Mouse (Mus musculus): ENCODE measurements around the gene Pik3r4.
"Not testable (repeated sequence)": the region's sequence is repeated elsewhere in the genome, so short reads cannot be mapped to it uniquely, and the experiment has no call there.

The Pik3r4 gene

DNA sequence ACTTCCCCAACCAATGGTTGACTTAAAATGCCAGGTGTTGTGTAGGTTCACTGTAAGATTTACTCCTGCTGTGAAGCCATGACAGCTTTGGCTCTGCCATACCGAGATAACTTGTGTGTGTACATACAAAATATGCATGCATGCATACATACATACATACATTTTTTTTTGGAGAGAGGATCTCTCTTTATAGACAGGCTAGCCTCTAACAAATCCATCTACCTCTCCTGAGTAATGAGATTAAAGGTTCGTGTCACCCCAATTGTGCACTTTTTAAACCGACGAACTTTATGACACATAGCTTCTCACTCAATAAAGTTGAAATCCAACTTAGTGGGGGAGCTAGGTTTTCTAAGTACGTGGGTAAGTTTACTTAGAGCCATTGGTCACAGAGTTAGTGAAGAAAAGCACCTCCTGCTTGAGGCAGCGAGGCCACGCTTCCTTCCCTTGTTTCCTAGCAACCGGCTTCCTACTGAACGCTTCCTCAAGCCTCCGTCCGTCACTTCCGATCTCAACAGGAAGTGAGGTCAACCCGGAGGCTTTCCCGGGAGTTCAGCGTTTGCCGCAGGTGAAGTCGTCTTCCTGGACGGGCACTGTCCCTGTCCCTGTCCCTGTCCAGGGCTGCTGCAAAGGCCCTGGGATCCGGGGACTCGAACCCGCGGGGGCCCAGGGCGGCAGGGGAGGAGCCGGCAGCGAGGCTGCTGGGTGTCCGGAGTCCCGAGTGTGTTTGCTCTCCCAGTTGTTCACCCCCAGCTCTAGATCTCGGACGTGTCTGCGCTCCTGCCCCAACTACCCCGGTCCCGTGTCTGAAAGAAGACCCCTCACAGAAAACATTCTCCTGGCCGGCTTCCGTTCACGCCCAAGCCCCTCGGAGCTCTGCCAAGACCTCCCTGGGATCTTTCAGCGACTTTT lies at the start of gene Pik3r4:
Gene Pik3r4 (plus strand): TSS at position 519 of the 912 bp plus-strand sequence.
- DNase-seq, result peak; percentile 92

GRCm38 (mm10) chr9:105598906-105599305 lies 43.9 kb upstream of the Pik3r4 start:
- no peak for DNase-seq

GRCm38 (mm10) chr9:105611980-105612771 lies 30.6 kb upstream of the Pik3r4 start:
- DNase-seq, result peak; percentile 3

GRCm38 (mm10) chr9:105612919-105613318 lies 29.9 kb upstream of the Pik3r4 start:
- peak; percentile 82 for DNase-seq

DNA sequence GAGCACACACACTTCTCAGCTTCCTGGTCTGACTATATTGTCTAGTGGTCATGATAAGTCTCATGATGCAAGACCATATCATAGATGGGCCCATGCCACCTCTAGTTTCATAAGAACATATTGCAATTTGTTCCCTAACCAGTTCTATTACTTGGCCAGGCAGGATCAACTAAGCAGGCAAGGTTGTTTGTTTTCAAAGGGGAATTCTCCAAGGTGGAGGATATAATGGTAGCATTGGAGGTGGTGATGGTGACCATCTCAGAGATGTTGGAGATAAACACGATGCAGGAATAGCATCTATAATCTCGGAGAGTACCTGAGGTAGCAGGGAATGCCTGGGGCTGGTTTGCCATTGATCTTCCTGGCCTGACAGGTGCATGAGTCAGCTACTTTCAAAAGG lies 26.8 kb upstream of the Pik3r4 start:
- no peak for DNase-seq

DNA sequence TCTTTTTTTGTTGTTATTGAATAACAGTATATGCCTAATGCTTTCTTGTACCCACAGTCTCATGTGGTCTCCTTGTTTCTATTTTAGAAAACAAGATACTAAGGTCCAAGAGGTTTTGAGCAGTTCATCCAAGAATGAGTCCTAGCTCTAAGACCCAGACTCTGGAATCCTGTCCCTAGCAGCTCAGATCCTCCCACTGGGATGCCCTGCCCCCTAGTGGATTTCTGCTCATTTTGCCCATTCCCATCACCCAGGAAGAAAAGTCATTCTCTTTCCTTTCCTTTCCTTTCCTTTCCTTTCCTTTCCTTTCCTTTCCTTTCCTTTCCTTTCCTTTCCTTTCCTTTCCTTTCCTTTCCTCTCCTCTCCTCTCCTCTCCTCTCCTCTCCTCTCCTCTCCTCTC lies 25.5 kb upstream of the Pik3r4 start:
- DNase-seq, result peak; percentile 66

- DNase-seq, result no peak
Measured at GRCm38 (mm10) chr9:105633961-105634360, 8.8 kb upstream of the Pik3r4 start.

DNA sequence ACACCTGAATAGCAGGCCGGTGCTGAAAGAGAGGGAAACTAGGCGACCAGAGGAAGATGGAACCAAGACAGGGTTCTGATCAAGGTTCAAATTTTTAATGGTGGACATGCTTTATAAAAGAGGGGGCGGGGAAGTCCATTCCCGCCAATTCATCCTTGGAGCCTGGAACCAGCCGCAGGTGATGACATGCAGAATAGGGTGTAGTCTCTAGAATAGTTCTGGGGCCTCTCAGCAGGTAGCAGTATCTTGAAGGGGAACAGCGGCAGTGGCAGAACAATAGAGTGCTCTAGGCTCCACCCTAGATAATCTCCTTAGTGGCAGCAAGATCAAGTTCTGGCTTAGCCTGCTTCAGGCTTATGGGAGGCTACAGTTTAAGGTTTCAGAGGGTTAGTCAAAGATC lies 1.4 kb upstream of the Pik3r4 start:
- DNase-seq, result not testable (repeated sequence)

- peak; percentile 26 for DNase-seq
Measured at GRCm38 (mm10) chr9:105656189-105656588, 13.4 kb downstream of the Pik3r4 start.

DNA sequence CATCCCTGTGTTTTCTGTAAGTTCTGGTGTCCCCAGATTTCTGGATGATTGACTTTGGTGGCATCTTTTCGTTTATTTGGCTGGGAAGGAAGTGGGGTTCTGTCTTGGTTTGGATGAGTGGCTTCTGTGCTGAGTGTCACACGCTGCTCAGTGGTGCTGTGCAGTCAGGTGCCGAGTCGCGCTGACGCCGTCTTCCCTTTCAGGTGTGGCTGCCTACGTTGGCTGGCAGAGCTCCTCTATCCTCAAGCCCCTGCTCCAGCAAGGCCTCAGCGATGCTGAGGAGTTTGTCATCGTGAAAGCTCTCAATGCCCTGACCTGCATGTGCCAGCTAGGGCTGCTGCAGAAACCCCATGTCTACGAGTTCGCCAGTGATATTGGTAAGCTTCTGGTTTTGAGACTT lies 15.4 kb downstream of the Pik3r4 start:
- no peak for DNase-seq

DNA sequence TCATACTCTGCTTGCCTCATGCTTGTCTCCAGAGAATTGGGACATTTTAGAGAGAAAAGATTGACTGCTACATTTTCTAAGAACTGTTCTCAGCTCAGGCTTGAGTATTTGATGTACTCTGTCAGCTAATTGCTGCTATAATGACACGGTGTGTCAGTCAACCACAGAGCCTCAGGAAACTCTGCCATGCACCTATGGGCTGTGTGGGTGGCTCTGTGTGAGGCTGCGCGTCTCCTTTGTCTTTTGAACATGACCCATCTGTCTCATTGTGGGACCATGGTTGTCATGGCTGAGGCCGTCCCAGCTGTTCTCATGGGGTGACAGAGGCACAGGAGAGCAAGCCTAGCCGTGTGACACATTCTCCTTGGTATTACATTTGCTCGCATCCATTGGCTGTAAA lies 17.1 kb downstream of the Pik3r4 start:
- DNase-seq, result no peak

- DNase-seq, result no peak
Measured at GRCm38 (mm10) chr9:105665269-105665668, 22.5 kb downstream of the Pik3r4 start.

DNA sequence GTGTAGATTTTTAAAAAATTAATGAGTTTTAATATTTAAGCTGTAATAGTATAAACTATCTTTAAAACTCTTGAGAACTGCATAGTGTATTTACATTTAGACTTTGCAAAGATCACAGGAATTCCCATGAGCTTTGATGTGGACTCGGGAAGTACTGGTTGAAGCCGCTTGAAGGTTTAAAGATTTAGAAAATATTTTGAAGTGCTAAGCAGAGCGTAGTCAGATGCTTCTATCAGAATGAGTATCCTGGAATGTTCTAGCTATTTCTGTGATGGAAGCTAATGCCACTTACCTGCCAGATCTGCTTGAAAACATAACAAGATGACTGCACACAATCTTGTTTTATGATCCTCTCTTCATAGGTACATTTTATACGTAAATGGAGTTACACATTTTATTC lies 28.1 kb downstream of the Pik3r4 start:
- no peak for DNase-seq

GRCm38 (mm10) chr9:105672032-105672431 lies 29.3 kb downstream of the Pik3r4 start:
- no peak for DNase-seq

- DNase-seq, result no peak
Measured at GRCm38 (mm10) chr9:105675941-105676340, 33.2 kb downstream of the Pik3r4 start.

DNA sequence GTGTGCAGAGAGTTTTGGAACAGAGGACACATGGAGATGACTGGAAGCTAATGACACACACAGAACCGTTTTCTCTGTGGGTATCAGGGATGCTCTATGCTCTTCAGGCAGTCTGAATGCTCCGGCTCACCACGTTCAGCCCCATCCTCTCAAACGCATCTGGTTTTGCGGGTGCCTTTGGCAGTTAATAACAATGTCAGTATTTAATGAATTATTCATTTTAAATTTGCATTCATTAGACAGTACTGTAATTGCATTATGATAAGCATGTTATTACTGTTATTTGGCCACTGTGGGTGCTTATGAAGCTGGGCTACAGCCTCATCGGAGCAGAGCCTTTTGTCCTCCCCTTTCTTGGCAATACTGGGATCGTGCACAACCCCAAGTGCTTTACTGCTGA lies 38.6 kb downstream of the Pik3r4 start:
- no peak for DNase-seq

- no peak for DNase-seq
Measured at GRCm38 (mm10) chr9:105684549-105685165, 41.9 kb downstream of the Pik3r4 start.

- DNase-seq, result no peak
Measured at GRCm38 (mm10) chr9:105689485-105689884, 46.7 kb downstream of the Pik3r4 start.

- DNase-seq, result no peak
Measured at GRCm38 (mm10) chr9:105692472-105692871, 49.7 kb downstream of the Pik3r4 start.

GRCm38 (mm10) chr9:105693056-105693455 lies 50.3 kb downstream of the Pik3r4 start:
- DNase-seq, result no peak

DNA sequence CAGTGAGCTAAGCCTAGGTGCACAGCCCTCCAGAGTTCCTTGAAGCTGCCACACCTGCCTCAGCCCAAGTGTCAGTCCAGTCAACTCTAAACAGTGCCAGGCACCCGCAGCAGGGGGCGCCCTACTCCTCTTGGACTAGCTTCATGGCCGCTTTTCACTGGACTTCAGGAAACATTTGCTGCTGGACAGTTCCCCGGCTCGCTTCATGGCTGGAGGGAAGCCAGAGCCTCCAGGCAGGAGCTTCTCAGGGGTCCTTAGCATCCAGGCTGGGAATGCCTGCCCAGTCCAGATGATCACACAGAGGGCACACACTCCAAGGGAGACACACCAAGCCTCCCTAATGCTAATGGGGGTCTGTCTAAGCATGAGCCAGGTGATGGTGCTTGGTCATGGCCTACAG lies 51.1 kb downstream of the Pik3r4 start:
- peak; percentile 87 for DNase-seq

DNA sequence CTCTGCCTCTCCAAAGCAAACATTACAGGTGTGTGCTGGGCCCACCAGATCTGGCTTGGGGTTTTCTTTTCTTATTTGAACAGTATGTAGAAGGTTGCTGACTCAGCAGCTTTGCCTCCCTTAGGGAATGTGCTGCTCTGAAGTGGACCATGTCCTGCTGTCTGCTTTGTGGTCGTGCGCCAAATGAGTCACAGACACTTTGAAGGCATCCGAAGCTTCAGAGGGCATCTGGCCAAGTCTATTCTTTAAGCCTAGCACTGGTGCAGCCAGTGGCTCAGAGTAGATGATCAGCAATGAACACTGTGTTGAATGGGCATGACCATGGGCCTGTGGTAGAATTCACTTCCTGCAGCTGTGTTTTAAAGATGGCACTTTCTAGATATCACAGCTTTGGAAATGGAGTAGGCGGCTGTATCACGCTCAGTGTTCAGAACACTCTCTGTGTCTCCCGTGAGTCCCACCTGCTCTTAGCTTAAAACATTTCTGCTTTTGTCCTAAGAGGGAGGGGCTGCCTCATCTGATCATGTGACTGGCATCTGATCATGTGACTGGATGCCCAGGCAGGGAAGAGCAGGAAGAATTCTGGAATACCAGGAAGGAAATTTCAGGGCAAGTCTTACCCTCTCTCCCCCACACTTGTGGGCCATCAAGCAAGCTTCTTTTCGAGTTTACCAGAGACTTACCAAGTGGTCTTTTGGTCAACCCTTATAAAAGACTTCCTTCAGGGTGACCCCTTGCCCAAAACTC lies 54.2 kb downstream of the Pik3r4 start:
- DNase-seq, result no peak
